Mouse (Mus musculus) retina, postnatal 7 days (tissue): ENCODE data around the gene Zfp644.

ENCODE experiments used
- DNase-seq: peaks from one replicate; pipeline ENCODE4 v3.0.0-alpha.2; 2012; ENCODE audit warnings: low read depth, low spot score

The Zfp644 gene

GRCm38 (mm10) chr5:106597472-106597871 is 99.6 kb downstream of the Zfp644 start:
- DNase-seq: no peak

- no peak for DNase-seq
These were observed 102.7 kb downstream of the Zfp644 start for GRCm38 (mm10) chr5:106594388-106594787.

- no peak for DNase-seq
These were observed 106.4 kb downstream of the Zfp644 start for GRCm38 (mm10) chr5:106590686-106591085.

- no peak for DNase-seq
These were observed 107.4 kb downstream of the Zfp644 start for GRCm38 (mm10) chr5:106589670-106590069.

- no peak for DNase-seq
These were observed 108.1 kb downstream of the Zfp644 start for GRCm38 (mm10) chr5:106589006-106589405.

GRCm38 (mm10) chr5:106580943-106581342 is 116.1 kb downstream of the Zfp644 start:
- no peak for DNase-seq

GRCm38 (mm10) chr5:106577237-106577888 is 119.7 kb downstream of the Zfp644 start:
- no peak for DNase-seq

GRCm38 (mm10) chr5:106575098-106575497 is 122.0 kb downstream of the Zfp644 start:
- no peak for DNase-seq

GRCm38 (mm10) chr5:106574560-106574946 is 122.5 kb downstream of the Zfp644 start:
- peak; percentile 59 for DNase-seq

GRCm38 (mm10) chr5:106573742-106574559 is 123.1 kb downstream of the Zfp644 start:
- DNase-seq: no peak
